Mouse (Mus musculus) central nervous system, embryonic 11.5 days (tissue): ENCODE data around the gene Tcf21. TPM values are rescaled to one million over a fixed set of nuclear protein-coding genes. Genes with fewer than 3 reads are reported as not detected.

Experiments
- polyA plus RNA-seq: library from polyadenylated mRNA; depleted of rRNA; stranded (reverse); fragments of >200 nt; gene quantifications from 2 replicates; pipeline ENCODE4 v1.2.3, GENCODE M21; 2012; rRNA removed

Gene Tcf21
- 8.8 and 12.6 TPM in 2 replicates for polyA plus RNA-seq

GRCm38 (mm10) chr10:22819871-22820590, at the start of gene Tcf21:
Tcf21 (minus strand) TSS chr10:22820174.

Other genes with a start within 250 kb of the Tcf21 start
- gene Slc2a12, start 175.2 kb downstream of the Tcf21 start, polyA plus RNA-seq: 1.0 and 1.3 TPM in 2 replicates
- 43.5 and 64.3 TPM in 2 replicates for gene Tbpl1, start 88.2 kb downstream of the Tcf21 start, polyA plus RNA-seq